Mouse (Mus musculus) olfactory bulb, adult 2 months (tissue): ENCODE measurements around the gene Rsrc1.

Experiments
- CTCF ChIP-seq: fragments of 200-500 bp; IDR thresholded peaks from 2 replicates; pipeline ENCODE4 v1.5.1; 2012; ENCODE audit warnings: low read depth, mild to moderate bottlenecking, low read length, moderate library complexity; ENCODE audit not compliant: insufficient read depth
- POLR2A ChIP-seq: fragments of 200-500 bp; IDR thresholded peaks from 2 replicates; pipeline ENCODE4 v1.6.1; 2012; ENCODE audit warnings: mild to moderate bottlenecking, low read depth, low read length, moderate library complexity; ENCODE audit not compliant: insufficient read depth

- no peak for TF ChIP-seq CTCF
- no peak for TF ChIP-seq POLR2A
These were observed 397.0 kb downstream of the Rsrc1 start for GRCm38 (mm10) chr3:67378215-67378614.
